Mouse (Mus musculus) intestine, embryonic 14.5 days (tissue): ENCODE measurements around the gene Dnajb6. TPM values are rescaled to one million over a fixed set of nuclear protein-coding genes. Genes with fewer than 3 reads are reported as not detected.
"Not testable (repeated sequence)": the region's sequence is repeated elsewhere in the genome, so short reads cannot be mapped to it uniquely, and the experiment has no call there.

Experiments
- ATAC-seq: fragments of 200-750 bp; cut with Nextera tagmentation; replicated peaks from 2 replicates; pipeline ENCODE4 v1.8.0; 2017; ENCODE audit warnings: low read depth, moderate number of reproducible peaks, moderate TSS enrichment, moderate library complexity; ENCODE audit not compliant: low FRiP score, low TSS enrichment
- DNase-seq: peaks from one replicate; pipeline ENCODE4 v3.0.0-alpha.2; 2018; ENCODE audit warnings: low spot score
- H3K27ac ChIP-seq: fragments of 300-500 bp; sonication (generic); 2 replicates; pipeline ENCODE4 v1.5.1; 2014; ENCODE audit warnings: low read depth, mild to moderate bottlenecking, control low read depth
- H3K27me3 ChIP-seq: fragments of 300-500 bp; sonication (generic); replicated peaks from 2 replicates; pipeline ENCODE4 v1.6.1; 2014; ENCODE audit warnings: low read length, control low read depth; ENCODE audit not compliant: control insufficient read depth, insufficient read depth
- H3K36me3 ChIP-seq: fragments of 300-500 bp; sonication (generic); 2 replicates; pipeline ENCODE4 v1.6.1; 2014; ENCODE audit warnings: low read length, control low read depth; ENCODE audit not compliant: control insufficient read depth, insufficient read depth
- H3K4me1 ChIP-seq: fragments of 300-500 bp; sonication (generic); replicated peaks from 2 replicates; pipeline ENCODE4 v1.6.1; 2014; ENCODE audit warnings: low read length, control low read depth, mixed read lengths; ENCODE audit not compliant: control insufficient read depth, insufficient read depth
- H3K4me2 ChIP-seq: fragments of 300-500 bp; sonication (generic); 2 replicates; pipeline ENCODE4 v1.6.1; 2014; ENCODE audit warnings: low read length
- H3K4me3 ChIP-seq: fragments of 300-500 bp; sonication (generic); 2 replicates; pipeline ENCODE4 v1.5.1; 2014; ENCODE audit warnings: low read depth, low read length, control low read depth, mixed read lengths
- H3K9ac ChIP-seq: fragments of 300-500 bp; sonication (generic); 2 replicates; pipeline ENCODE4 v1.6.1; 2014; ENCODE audit warnings: mild to moderate bottlenecking, low read length
- H3K9me3 ChIP-seq: fragments of 300-500 bp; sonication (generic); 2 replicates; pipeline ENCODE4 v1.6.1; 2016; ENCODE audit warnings: low read length, control low read depth; ENCODE audit not compliant: control insufficient read depth
- WGBS: fragments of 180-500 bp; shearing (Covaris S2); extraction: QIAGEN DNeasy Blood & Tissue Kit; methylation state at CpG from one replicate; pipeline ENCODE4 v1.1.7; 2014; 5-methylcytosine and 5-hydroxymethylcytosine counted together
- polyA plus RNA-seq: library from polyadenylated mRNA; unstranded; fragments of >200 nt; fragmentation: Nextera tagmentation; extraction: Ambion mirVana; gene quantifications from 2 replicates; pipeline ENCODE4 v1.2.1, GENCODE M21; 2014

Gene Dnajb6
- polyA plus RNA-seq, 1 experiment from 2014 or later, result 124 TPM

GRCm38 (mm10) chr5:29721159-29721558, 14.3 kb upstream of the Dnajb6 start:
- DNase-seq (no peak), ATAC-seq (no peak)
- 29% methylated on average over 1 of the region's 1 CpGs for WGBS
- Histone ChIP-seq H3K27ac (no peak overlapping the region), H3K36me3 (no peaks in the 10 kb centered on the region), H3K9me3 (no peaks in the 10 kb centered on the region), H3K4me1 (no peaks in the 10 kb centered on the region), H3K4me3 (no peak overlapping the region), H3K9ac (no peak overlapping the region), H3K4me2 (no peak overlapping the region), H3K27me3 (no peaks in the 10 kb centered on the region)

GRCm38 (mm10) chr5:29725369-29725768, 10.1 kb upstream of the Dnajb6 start:
- ATAC-seq (no peak), DNase-seq (no peak)
- Histone ChIP-seq H3K4me1 (no peaks in the 10 kb centered on the region), H3K36me3 (no peaks in the 10 kb centered on the region), H3K4me3 (no peak overlapping the region), H3K27ac (no peak overlapping the region), H3K27me3 (no peaks in the 10 kb centered on the region), H3K9me3 (no peaks in the 10 kb centered on the region), H3K9ac (no peak overlapping the region), H3K4me2 (no peak overlapping the region)
- WGBS, result 81% methylated on average over 2 of the region's 2 CpGs

GRCm38 (mm10) chr5:29726070-29726469, 9.4 kb upstream of the Dnajb6 start:
- 86% methylated on average over 5 of the region's 5 CpGs for WGBS
- not testable (repeated sequence) for H3K9me3 ChIP-seq

GRCm38 (mm10) chr5:29734831-29735510, 517 bp upstream of the Dnajb6 start:
- Histone ChIP-seq H3K9ac (peak overlapping the region; percentile 90), H3K27ac (peak overlapping the region; percentile 98), H3K4me1 (peaks cover 12% of the 10 kb centered on the region), H3K27me3 (no peaks in the 10 kb centered on the region), H3K4me3 (peak overlapping the region; percentile 51), H3K4me2 (peak overlapping the region; percentile 78), H3K36me3 (no peaks in the 10 kb centered on the region), H3K9me3 (no peaks in the 10 kb centered on the region)
- no peak for ATAC-seq
- no peak for DNase-seq
- 45% methylated on average over 6 of the region's 6 CpGs for WGBS

More at GRCm38 (mm10) chr5:29726070-29726469, 9.4 kb upstream of the Dnajb6 start:
- H3K4me3 ChIP-seq, H3K4me2 ChIP-seq, H3K27me3 ChIP-seq, H3K27ac ChIP-seq, H3K4me1 ChIP-seq, DNase-seq, ATAC-seq, H3K36me3 ChIP-seq, H3K9ac ChIP-seq: not testable (repeated sequence)

GRCm38 (mm10) chr5:29736073-29736900, 799 bp downstream of the Dnajb6 start:
- Histone ChIP-seq H3K4me3 (peak overlapping the region; percentile 51), H3K9me3 (no peaks in the 10 kb centered on the region), H3K27ac (peak overlapping the region; percentile 98), H3K36me3 (no peaks in the 10 kb centered on the region), H3K27me3 (no peaks in the 10 kb centered on the region), H3K4me1 (peaks cover 14% of the 10 kb centered on the region), H3K4me2 (peak overlapping the region; percentile 70), H3K9ac (peak overlapping the region; percentile 90)
- ATAC-seq (peak; percentile 65), DNase-seq (no peak)
- WGBS, result 1% methylated on average over 46 of the region's 48 CpGs

- Histone ChIP-seq H3K4me1 (peaks cover 14% of the 10 kb centered on the region), H3K9me3 (no peaks in the 10 kb centered on the region), H3K4me3 (peak overlapping the region; percentile 51), H3K4me2 (peak overlapping the region; percentile 70), H3K9ac (peak overlapping the region; percentile 90), H3K27me3 (no peaks in the 10 kb centered on the region), H3K36me3 (no peaks in the 10 kb centered on the region), H3K27ac (no peak overlapping the region)
- WGBS, result 58% methylated on average over 9 of the region's 9 CpGs
- no peak for DNase-seq
- no peak for ATAC-seq
These were observed 1.5 kb downstream of the Dnajb6 start for GRCm38 (mm10) chr5:29736942-29737341.

- Histone ChIP-seq H3K4me2 (peak overlapping the region; percentile 70), H3K9me3 (no peaks in the 10 kb centered on the region), H3K9ac (no peak overlapping the region), H3K27me3 (no peaks in the 10 kb centered on the region), H3K4me1 (peaks cover 14% of the 10 kb centered on the region), H3K36me3 (peaks cover 3% of the 10 kb centered on the region; the same call in 1 of the 2 replicates), H3K4me3 (0 out of 2 replicates have a peak overlapping the region, but pooled peaks have one; percentile 51), H3K27ac (no peak overlapping the region)
- ATAC-seq (no peak), DNase-seq (no peak)
- WGBS, result 91% methylated on average over 5 of the region's 5 CpGs
These were observed 2.0 kb downstream of the Dnajb6 start for GRCm38 (mm10) chr5:29737471-29737870.

GRCm38 (mm10) chr5:29738076-29738475, 2.6 kb downstream of the Dnajb6 start:
- Histone ChIP-seq H3K9me3 (no peaks in the 10 kb centered on the region), H3K4me2 (no peak overlapping the region), H3K9ac (no peak overlapping the region), H3K4me1 (peaks cover 14% of the 10 kb centered on the region), H3K27me3 (no peaks in the 10 kb centered on the region), H3K36me3 (peaks cover 8% of the 10 kb centered on the region; the same call in 1 of the 2 replicates), H3K27ac (no peak overlapping the region), H3K4me3 (no peak overlapping the region)
- DNase-seq (no peak), ATAC-seq (no peak)
- 81% methylated on average over 4 of the region's 4 CpGs for WGBS
